Mouse (Mus musculus) erythroblast, embryonic 14.5 days (primary cell): ENCODE measurements around the gene Ncs1.

Source experiments
- GATA1 ChIP-seq: IDR thresholded peaks from 2 replicates; pipeline ENCODE4 v1.6.1; 2012; ENCODE audit warnings: low read length, inconsistent platforms, mixed read lengths
- TAL1 ChIP-seq: IDR thresholded peaks from 3 replicates; pipeline ENCODE4 v1.6.1; 2012; ENCODE audit warnings: low read length, inconsistent platforms, mixed read lengths

GRCm38 (mm10) chr2:31206882-31207281 is 38.7 kb upstream of the Ncs1 start:
- TF ChIP-seq GATA1 (no peak), TAL1 (no peak)
